10 mouse cellular contexts compared by ENCODE assay signal in the genomic region with DNA sequence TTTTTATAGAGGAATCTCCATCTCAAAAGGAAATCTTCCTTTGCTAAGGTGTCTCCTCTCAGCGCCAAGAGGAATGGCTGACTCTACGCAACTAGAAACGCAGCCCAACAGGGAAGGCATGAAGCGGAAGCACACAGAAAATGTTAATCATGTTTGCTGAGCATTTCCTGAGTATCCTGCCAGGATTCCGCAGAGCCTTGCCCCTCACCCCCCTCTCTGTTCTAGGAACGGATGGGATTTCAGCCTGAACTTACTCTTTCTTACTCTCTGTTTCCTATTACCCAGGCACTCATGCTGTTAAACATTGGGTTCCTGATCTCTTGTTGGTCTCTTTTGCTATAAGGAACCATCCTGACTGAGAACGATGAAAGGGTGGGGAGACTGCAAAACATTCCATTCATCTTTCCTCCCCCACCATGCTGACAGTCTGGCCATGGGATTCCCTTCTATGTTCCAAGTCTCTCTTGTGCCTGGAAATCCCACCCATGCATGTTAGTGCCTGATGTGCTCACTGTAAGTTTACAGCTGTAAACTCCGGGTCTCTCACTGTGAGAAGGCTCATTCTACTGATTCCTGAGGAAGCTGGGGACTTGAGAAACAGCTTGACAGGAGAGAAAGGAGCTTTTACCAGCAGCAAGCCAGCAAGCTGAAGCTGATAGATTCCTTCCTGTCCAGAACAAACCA.
DNase-seq lines count a peak whose midpoint lies in the region; ATAC-seq lines count a peak whose summit lies in the region.
"Had no signal": no experiment of that assay in that cellular context is flagged by ENCODE, and none has a peak within 500 bp of the region (broad histone marks: within the 10 kb centered on the region; RNA-seq: fewer than 3 reads in every experiment).

No protein-coding gene starts in this region.

- no peaks in the 10 kb centered on the region for H3K36me3 ChIP-seq in heart, embryonic 15.5 days
- no peaks in the 10 kb centered on the region for H3K36me3 ChIP-seq in heart, embryonic 12.5 days
- no peaks in the 10 kb centered on the region for H3K36me3 ChIP-seq in neural tube, embryonic 15.5 days
- no peaks in the 10 kb centered on the region for H3K36me3 ChIP-seq in hindbrain, embryonic 10.5 days
- H3K36me3 ChIP-seq: liver, embryonic 15.5 days had no signal

- H3K4me1 ChIP-seq in heart, embryonic 15.5 days (replicated peaks): peaks cover 9% of the 10 kb centered on the region
- peaks cover 17% of the 10 kb centered on the region for H3K4me1 ChIP-seq in heart, embryonic 12.5 days (replicated peaks)
- peaks cover 11% of the 10 kb centered on the region for H3K4me1 ChIP-seq in neural tube, embryonic 15.5 days
- 0 out of 2 replicates have a peak, but pooled peaks cover 5% of the 10 kb centered on the region for H3K4me1 ChIP-seq in hindbrain, embryonic 10.5 days (replicated peaks)
- H3K4me1 ChIP-seq: liver, embryonic 15.5 days had no signal

- DNase-seq in ZHBTc4 (ENCODE audit: low read depth, low spot score): peak; percentile 24
- peak; percentile 39 for DNase-seq in heart, postnatal 4 days
- peak; percentile 51 to 52 for DNase-seq in kidney, postnatal 36 days
- no peak for DNase-seq in thymus, postnatal 4 days
- DNase-seq in hindbrain, embryonic 10.5 days (ENCODE audit: low spot score): no peak
- DNase-seq: gastrocnemius, postnatal 36 days had no signal

- WGBS in heart, embryonic 15.5 days: 34% methylated on average over 8 of the region's 8 CpGs
- 49% methylated on average over 8 of the region's 8 CpGs for WGBS in heart, embryonic 12.5 days
- WGBS in neural tube, embryonic 15.5 days: 59% methylated on average over 8 of the region's 8 CpGs
- WGBS in hindbrain, embryonic 10.5 days: 62% methylated on average over 8 of the region's 8 CpGs

- no peaks in the 10 kb centered on the region for H3K27me3 ChIP-seq in heart, embryonic 15.5 days
- no peaks in the 10 kb centered on the region for H3K27me3 ChIP-seq in heart, embryonic 12.5 days (replicated peaks)
- no peaks in the 10 kb centered on the region for H3K27me3 ChIP-seq in neural tube, embryonic 15.5 days (replicated peaks)
- no peaks in the 10 kb centered on the region for H3K27me3 ChIP-seq in hindbrain, embryonic 10.5 days (ENCODE audit: insufficient read depth, poor library complexity, severe bottlenecking)
- H3K27me3 ChIP-seq: liver, embryonic 15.5 days had no signal

- no peaks in the 10 kb centered on the region for H3K9me3 ChIP-seq in heart, embryonic 15.5 days (replicated peaks)
- no peaks in the 10 kb centered on the region; the same call in 1 of the 2 replicates for H3K9me3 ChIP-seq in heart, embryonic 12.5 days (replicated peaks)
- no peaks in the 10 kb centered on the region for H3K9me3 ChIP-seq in neural tube, embryonic 15.5 days (replicated peaks)
- no peaks in the 10 kb centered on the region for H3K9me3 ChIP-seq in hindbrain, embryonic 10.5 days
- H3K9me3 ChIP-seq: liver, embryonic 15.5 days had no signal

- no peak overlapping the region for H3K4me3 ChIP-seq in heart, embryonic 15.5 days
- H3K4me3 ChIP-seq in heart, embryonic 12.5 days: no peak overlapping the region
- H3K4me3 ChIP-seq in neural tube, embryonic 15.5 days (replicated peaks): no peak overlapping the region
- no peak overlapping the region for H3K4me3 ChIP-seq in hindbrain, embryonic 10.5 days
- H3K4me3 ChIP-seq: liver, embryonic 15.5 days had no signal

- H3K9ac ChIP-seq in heart, embryonic 15.5 days: no peak overlapping the region
- no peak overlapping the region for H3K9ac ChIP-seq in heart, embryonic 12.5 days
- H3K9ac ChIP-seq in neural tube, embryonic 15.5 days (replicated peaks): no peak overlapping the region
- H3K9ac ChIP-seq: liver, embryonic 15.5 days had no signal

- peak overlapping the region; percentile 11; the same call in 1 of the 2 replicates for H3K4me2 ChIP-seq in heart, embryonic 15.5 days
- no peak overlapping the region for H3K4me2 ChIP-seq in heart, embryonic 12.5 days
- H3K4me2 ChIP-seq in neural tube, embryonic 15.5 days: no peak overlapping the region
- H3K4me2 ChIP-seq: liver, embryonic 15.5 days had no signal

- H3K27ac ChIP-seq in heart, embryonic 15.5 days: peak overlapping the region; percentile 41
- H3K27ac ChIP-seq in heart, embryonic 12.5 days (ENCODE audit: poor library complexity, severe bottlenecking): no peak overlapping the region
- no peak overlapping the region for H3K27ac ChIP-seq in neural tube, embryonic 15.5 days (replicated peaks)
- no peak overlapping the region for H3K27ac ChIP-seq in hindbrain, embryonic 10.5 days
- H3K27ac ChIP-seq: liver, embryonic 15.5 days had no signal

- ATAC-seq in heart, embryonic 15.5 days (replicated peaks; ENCODE audit: insufficient number of reproducible peaks, insufficient read depth, low FRiP score, low read depth): no peak
- no peak for ATAC-seq in heart, embryonic 12.5 days (ENCODE audit: insufficient number of reproducible peaks, low FRiP score)
- no peak for ATAC-seq in neural tube, embryonic 15.5 days (ENCODE audit: low FRiP score)

Comparison
In these comparisons a context has a peak if more than half of its experiments do, and no peak if none do; other contexts are left out.
1. DNase-seq: peak in ZHBTc4 (single experiment), heart, postnatal 4 days (single experiment) and kidney, postnatal 36 days (2 of 2); none in thymus, postnatal 4 days (single experiment) and hindbrain, embryonic 10.5 days (single experiment).